Mouse (Mus musculus) forebrain, embryonic 16.5 days (tissue): ENCODE results near the gene Gm44511. TPM values are rescaled to one million over a fixed set of nuclear protein-coding genes. Genes with fewer than 3 reads are reported as not detected.
"Not testable (repeated sequence)": the region's sequence is repeated elsewhere in the genome, so short reads cannot be mapped to it uniquely, and the experiment has no call there.

Experiments
- ATAC-seq: fragments of 200-750 bp; cut with Nextera tagmentation; 2 replicates; pipeline ENCODE4 v1.8.0; 2017; ENCODE audit warnings: mild to moderate bottlenecking, moderate library complexity
- H3K27ac ChIP-seq: fragments of 300-500 bp; sonication (generic); 2 replicates; pipeline ENCODE4 v1.5.1; 2014; ENCODE audit warnings: low read length, control low read depth
- H3K27me3 ChIP-seq: fragments of 300-500 bp; sonication (generic); replicated peaks from 2 replicates; pipeline ENCODE4 v1.6.1; 2014; ENCODE audit warnings: low read length; ENCODE audit not compliant: control insufficient read depth, insufficient read depth
- H3K36me3 ChIP-seq: fragments of 300-500 bp; sonication (generic); 2 replicates; pipeline ENCODE4 v1.6.1; 2014; ENCODE audit not compliant: control insufficient read depth, insufficient read depth
- H3K4me1 ChIP-seq: fragments of 300-500 bp; sonication (generic); replicated peaks from 2 replicates; pipeline ENCODE4 v1.6.1; 2014; ENCODE audit warnings: low read length; ENCODE audit not compliant: control insufficient read depth, insufficient read depth
- H3K4me2 ChIP-seq: fragments of 300-500 bp; sonication (generic); 2 replicates; pipeline ENCODE4 v1.6.1; 2014; ENCODE audit warnings: mild to moderate bottlenecking, low read length, control low read depth
- H3K4me3 ChIP-seq: fragments of 300-500 bp; sonication (generic); replicated peaks from 2 replicates; pipeline ENCODE4 v1.5.1; 2014; ENCODE audit warnings: mild to moderate bottlenecking, low read length, control low read depth
- H3K9ac ChIP-seq: fragments of 300-500 bp; sonication (generic); replicated peaks from 2 replicates; pipeline ENCODE4 v1.6.1; 2014; ENCODE audit warnings: low read depth, low read length, control low read depth
- H3K9me3 ChIP-seq: fragments of 300-500 bp; sonication (generic); 2 replicates; pipeline ENCODE4 v1.6.1; 2016; ENCODE audit warnings: low read length; ENCODE audit not compliant: control insufficient read depth
- WGBS: fragments of 180-500 bp; shearing (Covaris S2); extraction: QIAGEN DNeasy Blood & Tissue Kit; methylation state at CpG from one replicate; pipeline ENCODE4 v1.1.7; 2014; 5-methylcytosine and 5-hydroxymethylcytosine counted together
- polyA plus RNA-seq: library from polyadenylated mRNA; unstranded; fragments of >200 nt; fragmentation: Nextera tagmentation; extraction: Ambion mirVana; gene quantifications from 2 replicates; pipeline ENCODE4 v1.2.1, GENCODE M21; 2015

Gene Gm44511
- polyA plus RNA-seq, 1 experiment from 2014 or later = not detected

DNA sequence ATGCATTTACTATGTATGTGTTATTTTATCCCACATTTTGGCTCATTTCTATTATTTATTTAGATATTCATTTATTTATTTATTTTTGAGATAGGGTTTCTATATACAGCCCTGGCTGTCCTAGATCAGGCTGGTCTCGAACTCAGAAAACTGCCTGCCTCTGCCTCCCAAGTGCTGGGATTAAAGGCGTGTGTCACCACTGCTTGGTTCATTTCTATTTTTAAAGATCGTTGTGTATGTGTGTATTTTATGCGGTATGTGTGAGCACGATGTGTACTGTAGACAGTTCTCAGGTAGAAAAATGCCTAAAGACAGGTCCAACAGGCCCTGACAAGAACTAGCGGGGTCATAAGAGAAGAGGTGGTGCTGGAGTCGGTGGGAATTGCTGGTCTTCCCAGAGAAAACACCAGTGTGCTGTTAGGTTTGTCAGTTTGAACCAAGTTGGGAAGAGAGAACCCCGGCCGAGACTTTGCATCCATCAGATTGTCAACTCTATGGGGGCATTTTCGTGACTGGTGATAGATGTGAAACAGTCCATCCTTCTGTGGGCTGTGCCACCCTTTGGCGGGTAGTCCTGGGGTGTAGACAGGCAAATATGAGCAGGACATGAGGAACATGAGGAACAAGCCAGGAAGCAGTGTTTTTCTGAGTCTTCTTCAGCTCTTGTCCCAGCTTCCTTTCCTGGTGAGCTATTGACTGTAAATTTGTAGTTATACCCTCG lies 28.8 kb downstream of the Gm44511 start:
- Histone ChIP-seq H3K4me2 (peak overlapping the region; percentile 74), H3K4me1 (peaks cover 10% of the 10 kb centered on the region), H3K27ac (no peak overlapping the region), H3K4me3 (peak overlapping the region; percentile 65; the same call in 1 of the 2 replicates), H3K27me3 (no peaks in the 10 kb centered on the region), H3K9me3 (no peaks in the 10 kb centered on the region), H3K9ac (peak overlapping the region; percentile 50; the same call in 1 of the 2 replicates), H3K36me3 (no peaks in the 10 kb centered on the region)
- WGBS = 79% methylated on average over 12 of the region's 12 CpGs
- ATAC-seq = no peak

GRCm38 (mm10) chr6:128796321-128796955 lies 29.7 kb downstream of the Gm44511 start:
- H3K36me3 ChIP-seq = no peaks in the 10 kb centered on the region
- peaks cover 10% of the 10 kb centered on the region for H3K4me1 ChIP-seq
- no peak overlapping the region for H3K27ac ChIP-seq
- no peak overlapping the region for H3K4me2 ChIP-seq
- no peaks in the 10 kb centered on the region for H3K27me3 ChIP-seq
- no peaks in the 10 kb centered on the region for H3K9me3 ChIP-seq
- WGBS = 76% methylated on average over 7 of the region's 8 CpGs
- H3K4me3 ChIP-seq = no peak overlapping the region
- H3K9ac ChIP-seq = no peak overlapping the region
- ATAC-seq = no peak

DNA sequence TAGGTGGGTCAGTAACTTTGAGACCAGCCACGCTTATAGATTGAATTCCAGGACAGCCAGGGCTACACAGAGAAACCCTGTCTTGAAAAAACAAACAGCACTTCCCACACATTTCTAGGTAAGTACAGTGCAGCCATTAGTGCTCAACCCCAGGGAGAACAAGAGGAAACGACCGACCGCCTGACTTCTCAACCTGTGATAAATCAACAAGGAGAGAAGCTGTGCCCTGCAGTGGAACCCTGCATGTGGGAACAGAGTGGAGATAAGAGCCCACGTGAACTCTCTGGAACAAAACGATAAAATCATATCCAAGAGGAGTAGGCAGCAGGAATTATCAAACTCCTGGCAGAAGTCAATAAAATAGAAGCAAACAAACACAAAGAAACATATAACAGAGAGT lies 32.4 kb downstream of the Gm44511 start:
- WGBS = 74% methylated on average over 6 of the region's 6 CpGs
- no peak overlapping the region for H3K27ac ChIP-seq
- H3K27me3 ChIP-seq = no peaks in the 10 kb centered on the region
- peaks cover 7% of the 10 kb centered on the region for H3K4me1 ChIP-seq
- no peaks in the 10 kb centered on the region for H3K9me3 ChIP-seq
- no peaks in the 10 kb centered on the region for H3K36me3 ChIP-seq
- H3K4me2 ChIP-seq = no peak overlapping the region
- H3K4me3 ChIP-seq = no peak overlapping the region
- ATAC-seq = no peak
- H3K9ac ChIP-seq = no peak overlapping the region

GRCm38 (mm10) chr6:128790491-128790994 lies 35.6 kb downstream of the Gm44511 start:
- not testable (repeated sequence) for H3K27me3 ChIP-seq, ATAC-seq, H3K9ac ChIP-seq, H3K9me3 ChIP-seq, H3K4me3 ChIP-seq, H3K36me3 ChIP-seq, H3K27ac ChIP-seq, H3K4me1 ChIP-seq, H3K4me2 ChIP-seq
- 89% methylated on average over 4 of the region's 4 CpGs for WGBS

DNA sequence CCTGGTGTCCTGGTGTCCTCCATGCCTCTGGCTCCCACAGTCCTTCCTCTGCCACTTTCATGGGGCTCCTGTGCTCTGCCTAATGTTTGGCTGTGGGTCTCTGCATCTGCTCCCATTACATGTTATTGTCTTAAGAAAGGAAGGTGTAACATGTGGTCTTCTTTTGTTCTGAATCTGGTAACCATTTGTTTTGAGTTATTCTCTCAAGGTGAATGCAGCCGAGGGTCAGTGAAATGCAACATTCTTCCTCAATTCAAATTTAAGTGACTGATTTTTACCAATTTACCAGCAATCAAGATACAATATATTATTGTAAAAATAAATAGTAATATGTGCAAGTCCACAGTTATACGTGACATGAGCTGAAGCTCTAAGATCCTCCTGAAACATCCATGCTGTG lies 37.0 kb downstream of the Gm44511 start, which contains the start of gene Klrb1c:
Klrb1c (minus strand) TSS at position 101 of the 400 bp plus-strand sequence.
- Histone ChIP-seq H3K4me2 (no peak within 1 kb of the TSS), H3K36me3 (no peaks in the 10 kb centered on the region), H3K27ac (no peak within 1 kb of the TSS), H3K9me3 (no peaks in the 10 kb centered on the region), H3K27me3 (no peaks in the 10 kb centered on the region), H3K4me3 (no peak within 1 kb of the TSS), H3K9ac (no peak within 1 kb of the TSS), H3K4me1 (no peaks in the 10 kb centered on the region)
- ATAC-seq = no peak
- 90% methylated on average over 2 of the region's 2 CpGs for WGBS

- 67% methylated on average over 1 of the region's 1 CpGs for WGBS
- Histone ChIP-seq H3K4me1 (no peaks in the 10 kb centered on the region), H3K27ac (no peak overlapping the region), H3K27me3 (no peaks in the 10 kb centered on the region), H3K9ac (no peak overlapping the region), H3K4me2 (no peak overlapping the region), H3K36me3 (no peaks in the 10 kb centered on the region), H3K9me3 (no peaks in the 10 kb centered on the region), H3K4me3 (no peak overlapping the region)
- ATAC-seq = no peak
Measured at GRCm38 (mm10) chr6:128788517-128788916, 37.6 kb downstream of the Gm44511 start.

DNA sequence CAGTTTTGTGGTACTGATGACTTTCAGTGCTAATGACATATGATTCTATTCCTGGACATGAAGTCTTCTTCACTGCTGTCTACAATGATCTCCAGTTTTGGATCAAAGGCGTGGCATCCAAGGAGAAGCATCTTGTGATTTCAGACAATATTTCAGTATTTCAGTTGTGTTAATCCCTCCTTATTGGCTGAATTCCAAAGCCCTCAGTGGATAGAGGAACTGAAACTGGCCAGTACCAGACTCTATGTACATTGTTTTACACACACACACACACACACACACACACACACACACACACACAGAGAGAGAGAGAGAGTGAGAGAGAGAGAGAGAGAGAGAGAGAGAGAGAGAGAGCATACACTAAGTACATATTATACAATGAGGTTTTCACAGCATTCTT lies 39.7 kb downstream of the Gm44511 start:
- H3K27ac ChIP-seq, H3K4me1 ChIP-seq, H3K9me3 ChIP-seq, H3K9ac ChIP-seq, H3K27me3 ChIP-seq, H3K4me3 ChIP-seq, H3K4me2 ChIP-seq, ATAC-seq, H3K36me3 ChIP-seq: not testable (repeated sequence)
- WGBS = 82% methylated on average over 1 of the region's 1 CpGs

- 81% methylated on average over 10 of the region's 10 CpGs for WGBS
- Histone ChIP-seq H3K9me3 (no peaks in the 10 kb centered on the region), H3K27me3 (no peaks in the 10 kb centered on the region), H3K4me3 (no peak overlapping the region), H3K36me3 (no peaks in the 10 kb centered on the region), H3K4me1 (no peaks in the 10 kb centered on the region), H3K27ac (no peak overlapping the region), H3K4me2 (no peak overlapping the region), H3K9ac (no peak overlapping the region)
- ATAC-seq = no peak
Measured at GRCm38 (mm10) chr6:128769481-128770253, 56.4 kb downstream of the Gm44511 start.

DNA sequence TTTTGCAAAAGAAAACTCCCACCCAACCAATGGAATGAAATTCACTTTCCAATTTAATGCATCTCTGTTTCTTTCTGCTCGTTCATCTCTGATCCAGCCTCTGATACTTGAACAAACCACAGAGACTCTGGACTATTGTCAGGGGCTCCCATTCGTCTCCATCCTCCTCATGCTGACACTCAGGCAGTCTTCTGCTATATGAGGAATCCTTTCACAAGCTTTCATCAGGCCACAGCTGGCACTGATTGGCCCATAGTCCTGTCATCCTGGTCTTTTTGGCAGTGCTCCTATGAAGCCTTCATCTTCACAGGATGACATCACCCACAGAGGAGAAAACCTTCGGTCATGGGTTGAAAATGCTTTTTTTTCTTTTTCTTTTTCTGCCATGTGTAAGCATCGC lies 58.1 kb downstream of the Gm44511 start:
- H3K9me3 ChIP-seq = no peaks in the 10 kb centered on the region
- 70% methylated on average over 4 of the region's 4 CpGs for WGBS
- H3K4me2 ChIP-seq = no peak overlapping the region
- H3K27me3 ChIP-seq = no peaks in the 10 kb centered on the region
- H3K27ac ChIP-seq = no peak overlapping the region
- H3K4me1 ChIP-seq = no peaks in the 10 kb centered on the region; the same call in 1 of the 2 replicates
- H3K4me3 ChIP-seq = no peak overlapping the region
- no peaks in the 10 kb centered on the region for H3K36me3 ChIP-seq
- no peak for ATAC-seq
- H3K9ac ChIP-seq = no peak overlapping the region
